Mouse (Mus musculus) thymus, adult 2 months (tissue): ENCODE data around the gene Rtf2. TPM values are rescaled to one million over a fixed set of nuclear protein-coding genes. Genes with fewer than 3 reads are reported as not detected.
A peak's percentile ranks its signal among the peaks of the same experiment; 100 is the strongest.

Source experiments
- DNase-seq: peaks from one replicate; pipeline ENCODE4 v3.0.0; 2021
- H3K27ac ChIP-seq: fragments of 200-500 bp; 2 replicates; pipeline ENCODE4 v1.5.1; 2012; ENCODE audit warnings: low read length, control low read depth; ENCODE audit not compliant: control insufficient read depth, insufficient read depth
- H3K27me3 ChIP-seq: fragments of 200-500 bp; 2 replicates; pipeline ENCODE4 v1.6.1; 2012; ENCODE audit warnings: mild to moderate bottlenecking, low read length, moderate library complexity, mixed read lengths; ENCODE audit not compliant: control insufficient read depth, insufficient read depth
- H3K36me3 ChIP-seq: fragments of 200-500 bp; 2 replicates; pipeline ENCODE4 v1.6.1; 2012; ENCODE audit warnings: mild to moderate bottlenecking, low read length, moderate library complexity; ENCODE audit not compliant: control insufficient read depth, insufficient read depth
- H3K4me1 ChIP-seq: fragments of 200-500 bp; replicated peaks from 2 replicates; pipeline ENCODE4 v1.6.1; 2012; ENCODE audit warnings: low read length; ENCODE audit not compliant: control insufficient read depth, insufficient read depth
- H3K4me3 ChIP-seq: fragments of 200-500 bp; 2 replicates; pipeline ENCODE4 v1.5.1; 2012; ENCODE audit warnings: mild to moderate bottlenecking, low read length, control low read depth, moderate library complexity; ENCODE audit not compliant: control insufficient read depth, insufficient read depth
- CTCF ChIP-seq: fragments of 200-500 bp; IDR thresholded peaks from 2 replicates; pipeline ENCODE4 v1.5.1; 2012; ENCODE audit warnings: mild to moderate bottlenecking, control low read depth, low read length, moderate library complexity, borderline replicate concordance; ENCODE audit not compliant: control insufficient read depth, poor library complexity, insufficient read depth; ENCODE audit errors: extremely low read depth
- POLR2A ChIP-seq: fragments of 200-500 bp; IDR thresholded peaks from 2 replicates; pipeline ENCODE4 v1.6.1; 2012; ENCODE audit warnings: mild to moderate bottlenecking, low read length, control low read depth, moderate library complexity; ENCODE audit not compliant: control insufficient read depth, poor library complexity, insufficient read depth; ENCODE audit errors: extremely low read depth
- WGBS: fragments of 180-500 bp; shearing (Covaris S2); methylation state at CpG from one replicate; pipeline ENCODE4 v1.1.7; 2018; 5-methylcytosine and 5-hydroxymethylcytosine counted together
- polyA plus RNA-seq: library from polyadenylated mRNA; depleted of rRNA; stranded (reverse); fragments of >200 nt; gene quantifications from 2 replicates; pipeline ENCODE4 v1.2.3, GENCODE M21; 2012

Rtf2 gene
- polyA plus RNA-seq, 1 experiment = 86.7 TPM

GRCm38 (mm10) chr2:172466427-172467132 is 26.2 kb downstream of the Rtf2 start:
- no peak for TF ChIP-seq CTCF
- no peak for TF ChIP-seq POLR2A
- WGBS = 93% methylated on average over 11 of the region's 11 CpGs
- no peak for DNase-seq
- Histone ChIP-seq H3K4me1 (no peaks in the 10 kb centered on the region), H3K27ac (no peak overlapping the region), H3K36me3 (peaks cover 66% of the 10 kb centered on the region), H3K4me3 (no peak overlapping the region), H3K27me3 (no peaks in the 10 kb centered on the region)

DNA sequence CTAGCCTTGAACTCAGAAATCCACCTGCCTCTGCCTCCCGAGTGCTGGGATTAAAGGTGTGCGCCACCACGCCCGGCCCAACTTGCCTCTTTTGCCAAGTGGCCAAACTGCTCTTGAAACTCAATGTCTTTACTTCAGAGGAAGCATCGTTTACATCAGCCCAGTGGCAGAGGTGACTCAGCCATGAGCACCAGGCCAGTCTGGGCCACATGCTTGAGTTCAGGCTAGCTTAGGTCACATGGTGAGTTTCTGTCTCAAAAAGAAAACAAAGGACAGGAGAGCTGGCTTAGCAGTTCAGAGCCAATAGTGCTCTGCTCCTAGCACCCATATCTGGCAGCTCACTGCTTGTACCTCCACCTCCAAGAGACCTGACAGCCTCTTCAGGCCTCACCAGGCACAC is 26.9 kb downstream of the Rtf2 start:
- no peak overlapping the region for H3K4me3 ChIP-seq
- 96% methylated on average over 5 of the region's 5 CpGs for WGBS
- H3K27me3 ChIP-seq = no peaks in the 10 kb centered on the region
- peaks cover 66% of the 10 kb centered on the region for H3K36me3 ChIP-seq
- TF ChIP-seq POLR2A (no peak), CTCF (no peak)
- H3K27ac ChIP-seq = no peak overlapping the region
- DNase-seq = no peak
- H3K4me1 ChIP-seq = no peaks in the 10 kb centered on the region

DNA sequence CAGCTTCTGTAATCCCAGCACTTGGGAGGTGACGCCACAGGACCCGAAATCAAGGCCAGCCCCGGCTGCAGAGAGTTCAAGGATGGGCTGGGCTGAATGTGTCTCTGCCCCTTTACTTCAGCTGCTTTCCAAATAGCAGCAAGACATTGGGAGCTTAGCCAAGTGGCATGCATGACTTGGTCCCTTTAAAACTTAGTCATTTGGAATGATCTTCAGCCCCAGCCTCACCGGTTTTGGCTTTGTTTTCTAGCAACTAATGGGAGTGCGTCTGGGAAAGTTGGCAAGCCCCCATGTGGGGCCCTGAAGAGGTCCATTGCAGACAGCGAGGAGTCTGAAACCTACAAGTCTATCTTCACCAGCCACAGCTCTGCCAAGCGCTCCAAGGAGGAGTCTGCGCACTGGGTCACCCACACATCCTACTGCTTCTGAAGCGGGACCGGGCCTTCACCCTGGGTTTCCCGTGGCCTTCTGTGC is 28.0 kb downstream of the Rtf2 start:
- WGBS = 97% methylated on average over 11 of the region's 11 CpGs
- DNase-seq = no peak
- no peak overlapping the region for H3K27ac ChIP-seq
- TF ChIP-seq CTCF = no peak
- H3K27me3 ChIP-seq = no peaks in the 10 kb centered on the region
- no peaks in the 10 kb centered on the region for H3K4me1 ChIP-seq
- H3K4me3 ChIP-seq = no peak overlapping the region
- peaks cover 56% of the 10 kb centered on the region for H3K36me3 ChIP-seq

DNA sequence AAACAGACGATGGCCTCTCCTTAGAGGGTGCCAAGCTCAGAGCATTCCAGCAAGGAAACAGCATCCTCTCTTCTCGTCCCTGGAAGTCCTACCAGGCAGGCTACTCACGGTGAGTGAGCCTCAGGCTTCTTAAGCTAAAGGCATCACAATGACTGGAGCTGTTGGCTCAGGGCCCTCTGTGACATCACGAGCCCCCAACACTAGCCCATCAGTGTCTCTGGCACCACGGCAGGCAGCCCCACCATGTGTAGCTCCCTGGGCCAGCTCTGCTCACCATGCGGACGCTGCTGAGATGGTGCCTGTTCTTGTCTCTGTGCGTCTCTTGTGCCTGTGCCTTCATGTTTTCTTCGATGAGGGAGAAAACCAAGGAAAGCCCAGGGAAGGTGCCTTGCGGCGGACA is 32.0 kb downstream of the Rtf2 start, which contains the start of gene Fam209:
Fam209 (plus strand) TSS at position 203 of the 400 bp plus-strand sequence.
- 95% methylated on average over 11 of the region's 11 CpGs for WGBS

GRCm38 (mm10) chr2:172473591-172473990 is 33.2 kb downstream of the Rtf2 start:
- H3K27ac ChIP-seq = no peak overlapping the region
- 87% methylated on average over 8 of the region's 8 CpGs for WGBS
- no peaks in the 10 kb centered on the region; the same call in 1 of the 2 replicates for H3K4me1 ChIP-seq
- H3K36me3 ChIP-seq = peaks cover 12% of the 10 kb centered on the region; the same call in 1 of the 2 replicates
- DNase-seq = no peak
- no peaks in the 10 kb centered on the region for H3K27me3 ChIP-seq
- no peak overlapping the region for H3K4me3 ChIP-seq
- TF ChIP-seq POLR2A (no peak), CTCF (no peak)

More for the DNA sequence above, 32.0 kb downstream of the Rtf2 start, which contains the start of gene Fam209:
- H3K27ac ChIP-seq = no peak within 1 kb of the TSS
- TF ChIP-seq CTCF (no peak), POLR2A (no peak)
- H3K27me3 ChIP-seq = no peaks in the 10 kb centered on the region
- DNase-seq = no peak
- no peaks in the 10 kb centered on the region; the same call in 1 of the 2 replicates for H3K4me1 ChIP-seq
- H3K36me3 ChIP-seq = peaks cover 19% of the 10 kb centered on the region
- no peak within 1 kb of the TSS for H3K4me3 ChIP-seq

- Histone ChIP-seq H3K36me3 (no peaks in the 10 kb centered on the region), H3K27ac (no peak overlapping the region), H3K4me3 (no peak overlapping the region), H3K4me1 (peaks cover 3% of the 10 kb centered on the region), H3K27me3 (no peaks in the 10 kb centered on the region)
- peak; percentile 71 for DNase-seq
- TF ChIP-seq POLR2A (no peak), CTCF (peak; percentile 59; the same call in 1 of the 2 replicates)
- WGBS = 28% methylated on average over 6 of the region's 6 CpGs
These were observed 34.6 kb downstream of the Rtf2 start for GRCm38 (mm10) chr2:172474970-172475369.
